Mouse (Mus musculus) limb, embryonic 15.5 days (tissue): ENCODE measurements around the gene Hba-x. TPM values are rescaled to one million over a fixed set of nuclear protein-coding genes. Genes with fewer than 3 reads are reported as not detected.

Experiments used
- ATAC-seq: fragments of 200-750 bp; cut with Nextera tagmentation; 2 replicates; pipeline ENCODE4 v1.8.0; 2017; ENCODE audit warnings: low read depth, moderate TSS enrichment; ENCODE audit not compliant: insufficient number of reproducible peaks, low FRiP score, low TSS enrichment
- H3K27ac ChIP-seq: fragments of 300-500 bp; sonication (generic); 2 replicates; pipeline ENCODE4 v1.5.1; 2015; ENCODE audit warnings: moderate library complexity, mild to moderate bottlenecking, inconsistent platforms
- H3K27me3 ChIP-seq: fragments of 300-500 bp; sonication (generic); 2 replicates; pipeline ENCODE4 v1.6.1; 2015; ENCODE audit warnings: inconsistent platforms
- H3K36me3 ChIP-seq: fragments of 300-500 bp; sonication (generic); 2 replicates; pipeline ENCODE4 v1.6.1; 2015; ENCODE audit warnings: inconsistent platforms
- H3K4me1 ChIP-seq: fragments of 300-500 bp; sonication (generic); 2 replicates; pipeline ENCODE4 v1.6.1; 2015; ENCODE audit warnings: inconsistent platforms
- H3K4me2 ChIP-seq: fragments of 300-500 bp; sonication (generic); 2 replicates; pipeline ENCODE4 v1.6.1; 2015; ENCODE audit warnings: mild to moderate bottlenecking, inconsistent platforms
- H3K4me3 ChIP-seq: fragments of 300-500 bp; sonication (generic); 2 replicates; pipeline ENCODE4 v1.5.1; 2015; ENCODE audit warnings: mild to moderate bottlenecking, inconsistent platforms
- H3K9ac ChIP-seq: fragments of 300-500 bp; sonication (generic); 2 replicates; pipeline ENCODE4 v1.6.1; 2015; ENCODE audit warnings: inconsistent platforms
- H3K9me3 ChIP-seq: fragments of 300-500 bp; sonication (generic); 2 replicates; pipeline ENCODE4 v1.6.1; 2016; ENCODE audit warnings: inconsistent platforms
- WGBS: fragments of 180-500 bp; shearing (Covaris S2); methylation state at CpG from one replicate; pipeline ENCODE4 v1.1.7; 2015; 5-methylcytosine and 5-hydroxymethylcytosine counted together
- polyA plus RNA-seq: library from polyadenylated mRNA; unstranded; fragments of >200 nt; fragmentation: Nextera tagmentation; extraction: Ambion mirVana; gene quantifications from 2 replicates; pipeline ENCODE4 v1.2.1, GENCODE M21; 2015

The Hba-x gene
- polyA plus RNA-seq, 1 experiment from 2014 or later: 106 TPM

DNA sequence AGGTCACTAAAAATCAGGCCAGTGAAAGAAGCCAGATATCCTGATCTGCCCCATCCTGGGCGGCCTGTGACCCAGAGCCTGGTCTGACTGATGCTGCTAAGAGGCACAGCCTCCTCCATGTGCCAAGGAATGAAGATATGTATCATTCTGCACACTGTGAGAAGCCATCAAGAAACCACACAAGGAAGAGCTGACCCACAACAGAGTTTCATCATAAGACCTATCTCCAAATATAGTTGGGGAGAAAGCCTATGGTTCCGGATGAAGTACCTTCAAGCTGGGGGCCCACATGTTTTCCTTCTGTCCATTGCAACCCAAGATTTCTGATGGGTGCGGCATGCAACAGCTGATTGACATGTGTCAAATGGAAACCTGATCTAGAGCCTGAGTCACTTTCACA is 39.8 kb downstream of the Hba-x start:
- Histone ChIP-seq H3K9me3 (no peaks in the 10 kb centered on the region), H3K9ac (no peak overlapping the region), H3K4me2 (no peak overlapping the region), H3K36me3 (no peaks in the 10 kb centered on the region), H3K4me1 (no peaks in the 10 kb centered on the region), H3K27ac (no peak overlapping the region), H3K4me3 (no peak overlapping the region), H3K27me3 (no peaks in the 10 kb centered on the region)
- 81% methylated on average over 3 of the region's 3 CpGs for WGBS
- no peak for ATAC-seq

GRCm38 (mm10) chr11:32320507-32321195 is 44.5 kb downstream of the Hba-x start:
- Histone ChIP-seq H3K4me3 (no peak overlapping the region), H3K9ac (no peak overlapping the region), H3K27me3 (no peaks in the 10 kb centered on the region), H3K36me3 (no peaks in the 10 kb centered on the region), H3K4me1 (0 out of 2 replicates have a peak, but pooled peaks cover 2% of the 10 kb centered on the region), H3K9me3 (no peaks in the 10 kb centered on the region), H3K4me2 (no peak overlapping the region), H3K27ac (no peak overlapping the region)
- peak; percentile 40; the same call in 1 of the 2 replicates for ATAC-seq
- 64% methylated on average over 11 of the region's 11 CpGs for WGBS

- no peak overlapping the region for H3K9ac ChIP-seq
- H3K4me1 ChIP-seq: 0 out of 2 replicates have a peak, but pooled peaks cover 2% of the 10 kb centered on the region
- no peaks in the 10 kb centered on the region for H3K36me3 ChIP-seq
- H3K9me3 ChIP-seq: no peaks in the 10 kb centered on the region
- H3K27ac ChIP-seq: no peak overlapping the region
- H3K27me3 ChIP-seq: no peaks in the 10 kb centered on the region
- H3K4me3 ChIP-seq: no peak overlapping the region
- H3K4me2 ChIP-seq: no peak overlapping the region
- 40% methylated on average over 8 of the region's 8 CpGs for WGBS
- ATAC-seq: no peak
Observed at GRCm38 (mm10) chr11:32321196-32321565, 45.0 kb downstream of the Hba-x start.

DNA sequence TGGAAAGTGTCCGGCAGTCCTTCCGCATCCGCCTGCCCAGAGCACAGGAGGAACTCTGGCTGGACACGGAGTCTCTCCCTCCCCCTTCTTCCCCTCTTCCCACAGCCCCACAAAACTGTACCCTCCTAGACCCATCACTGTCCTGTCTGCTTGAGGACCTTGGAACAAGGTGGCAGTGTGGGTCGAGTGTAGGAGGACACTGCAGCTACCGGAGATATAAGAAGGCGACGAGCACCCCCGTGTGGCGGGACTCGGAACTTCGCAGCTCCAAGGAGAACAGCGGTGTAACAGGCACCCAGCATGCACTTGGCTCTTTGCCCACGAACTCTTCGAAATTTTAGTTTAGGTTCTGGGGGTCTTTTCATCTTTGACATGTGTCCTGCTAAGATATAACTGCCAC is 48.4 kb downstream of the Hba-x start:
- Histone ChIP-seq H3K4me1 (0 out of 2 replicates have a peak, but pooled peaks cover 2% of the 10 kb centered on the region), H3K9me3 (no peaks in the 10 kb centered on the region), H3K4me3 (peak overlapping the region; percentile 21; the same call in 1 of the 2 replicates), H3K36me3 (no peaks in the 10 kb centered on the region), H3K4me2 (peak overlapping the region; percentile 40; the same call in 1 of the 2 replicates), H3K27me3 (no peaks in the 10 kb centered on the region; the same call in 1 of the 2 replicates), H3K9ac (no peak overlapping the region), H3K27ac (no peak overlapping the region)
- ATAC-seq: no peak; the same call in 1 of the 2 replicates
- 11% methylated on average over 15 of the region's 15 CpGs for WGBS

Other genes with a start within 250 kb of the Hba-x start
- gene Il9r, start 76.1 kb upstream of the Hba-x start, polyA plus RNA-seq: 0.31 and 0.55 TPM in 2 replicates
- gene Snrnp25, start 71.0 kb upstream of the Hba-x start, polyA plus RNA-seq: 45.6 and 48.1 TPM in 2 replicates
- 83.7 and 87.5 TPM in 2 replicates for gene Rhbdf1, start 54.1 kb upstream of the Hba-x start, polyA plus RNA-seq
- gene Mpg, start 49.9 kb upstream of the Hba-x start, polyA plus RNA-seq: 39.4 and 40.0 TPM in 2 replicates
- 34.7 and 41.8 TPM in 2 replicates for gene Nprl3, start 8.7 kb upstream of the Hba-x start, polyA plus RNA-seq
- gene Hba-a1, start 7.1 kb downstream of the Hba-x start, polyA plus RNA-seq: 6,189 and 6,336 TPM in 2 replicates
- gene Hbq1b, start 10.6 kb downstream of the Hba-x start, polyA plus RNA-seq: 1.1 TPM in 2 replicates
- 16,413 and 16,715 TPM in 2 replicates for gene Hba-a2, start 20.1 kb downstream of the Hba-x start, polyA plus RNA-seq
- 0.78 and 0.79 TPM in 2 replicates for gene Hbq1a, start 23.7 kb downstream of the Hba-x start, polyA plus RNA-seq
- 28.4 and 28.6 TPM in 2 replicates for gene Sh3pxd2b, start 71.4 kb downstream of the Hba-x start, polyA plus RNA-seq
- 90.6 and 97.1 TPM in 2 replicates for gene Ubtd2, start 179.0 kb downstream of the Hba-x start, polyA plus RNA-seq